Mouse (Mus musculus) C2C12 (cell line): ENCODE results near the gene Ripor2. TPM values are rescaled to one million over a fixed set of nuclear protein-coding genes. Genes with fewer than 3 reads are reported as not detected.

Experiments
- H3K27me3 ChIP-seq: one replicate; pipeline ENCODE4 v1.6.1; 2011; ENCODE audit not compliant: control insufficient read depth, insufficient read depth, insufficient read length
- H3K36me3 ChIP-seq: one replicate; pipeline ENCODE4 v1.6.1; 2011; ENCODE audit not compliant: control insufficient read depth, insufficient read depth
- H3K4me3 ChIP-seq: one replicate; pipeline ENCODE4 v1.5.1; 2011; ENCODE audit warnings: mild to moderate bottlenecking, control low read depth; ENCODE audit not compliant: poor library complexity, insufficient read depth, severe bottlenecking
- H3K79me2 ChIP-seq: one replicate; pipeline ENCODE4 v1.6.1; 2011; ENCODE audit not compliant: control insufficient read depth, insufficient read depth
- H3K79me3 ChIP-seq: one replicate; pipeline ENCODE4 v1.6.1; 2011; ENCODE audit warnings: low read depth, control low read depth
- H3ac ChIP-seq: one replicate; pipeline ENCODE3; 2011; ENCODE audit warnings: low read depth; ENCODE audit not compliant: control insufficient read depth, insufficient read length
- CEBPB ChIP-seq: IDR thresholded peaks from one replicate; pipeline ENCODE4 v1.6.1; 2011; ENCODE audit warnings: low read depth, mild to moderate bottlenecking, control low read depth, moderate library complexity
- CTCF ChIP-seq: IDR thresholded peaks from one replicate; pipeline ENCODE4 v1.5.1; 2011; ENCODE audit not compliant: control insufficient read depth, insufficient read depth, insufficient read length
- FOSL1 ChIP-seq: IDR thresholded peaks from one replicate; pipeline ENCODE4 v1.8.0; 2011; ENCODE audit warnings: mild to moderate bottlenecking, low read length; ENCODE audit not compliant: poor library complexity, insufficient read depth, severe bottlenecking
- MAX ChIP-seq: IDR thresholded peaks from one replicate; pipeline ENCODE4 v1.6.1; 2011; ENCODE audit warnings: mild to moderate bottlenecking, control low read depth
- MYOD1 ChIP-seq: IDR thresholded peaks from one replicate; pipeline ENCODE4 v1.6.1; 2011; ENCODE audit warnings: low read depth; ENCODE audit not compliant: control insufficient read depth, insufficient read length
- MYOG ChIP-seq: IDR thresholded peaks from one replicate; pipeline ENCODE4 v1.6.1; 2011; ENCODE audit not compliant: control insufficient read depth, insufficient read length; ENCODE audit errors: extremely low read depth
- USF1 ChIP-seq: IDR thresholded peaks from one replicate; pipeline ENCODE4 v1.6.1; 2011; ENCODE audit warnings: low read depth, mild to moderate bottlenecking, control low read depth, moderate library complexity
- polyA plus RNA-seq: library from polyadenylated mRNA; unstranded; fragments of >200 nt; fragmentation: generic; extraction: Trizol; gene quantifications from one replicate; pipeline ENCODE4 v1.2.1, GENCODE M21; 2012; ENCODE audit warnings: missing spikeins

Gene Ripor2
- polyA plus RNA-seq, 1 experiment = 0.23 TPM

- Histone ChIP-seq H3K79me3 (no peaks in the 10 kb centered on the region), H3K79me2 (no peaks in the 10 kb centered on the region), H3K36me3 (no peaks in the 10 kb centered on the region), H3K4me3 (no peak overlapping the region), H3K27me3 (no peaks in the 10 kb centered on the region), H3ac (no peak overlapping the region)
- TF ChIP-seq MYOD1 = peak; percentile 69
- no peak for TF ChIP-seq USF1
Measured at GRCm38 (mm10) chr13:24576338-24577119, 5.5 kb upstream of the Ripor2 start.

GRCm38 (mm10) chr13:24578317-24578716 is 3.7 kb upstream of the Ripor2 start:
- no peaks in the 10 kb centered on the region for H3K36me3 ChIP-seq
- no peak overlapping the region for H3K4me3 ChIP-seq
- H3K79me2 ChIP-seq = no peaks in the 10 kb centered on the region
- H3K27me3 ChIP-seq = no peaks in the 10 kb centered on the region
- no peak for TF ChIP-seq MYOG
- TF ChIP-seq MAX = no peak
- TF ChIP-seq MYOD1 = no peak
- TF ChIP-seq USF1 = no peak
- no peak for TF ChIP-seq FOSL1
- no peak for TF ChIP-seq CTCF
- TF ChIP-seq CEBPB = no peak
- H3K79me3 ChIP-seq = no peaks in the 10 kb centered on the region
- H3ac ChIP-seq = no peak overlapping the region

GRCm38 (mm10) chr13:24580759-24581158 is 1.2 kb upstream of the Ripor2 start:
- no peak overlapping the region for H3K4me3 ChIP-seq
- TF ChIP-seq MYOD1 (no peak), USF1 (no peak), CTCF (no peak), MAX (no peak), CEBPB (no peak)

GRCm38 (mm10) chr13:24584403-24584802 is 2.4 kb downstream of the Ripor2 start:
- H3ac ChIP-seq = no peak overlapping the region
- no peaks in the 10 kb centered on the region for H3K27me3 ChIP-seq
- no peak for TF ChIP-seq USF1
- TF ChIP-seq CTCF = no peak
- TF ChIP-seq MYOG = no peak

More at GRCm38 (mm10) chr13:24580759-24581158, 1.2 kb upstream of the Ripor2 start:
- no peaks in the 10 kb centered on the region for H3K36me3 ChIP-seq
- H3K79me2 ChIP-seq = no peaks in the 10 kb centered on the region
- H3ac ChIP-seq = no peak overlapping the region
- H3K79me3 ChIP-seq = no peaks in the 10 kb centered on the region
- no peaks in the 10 kb centered on the region for H3K27me3 ChIP-seq

GRCm38 (mm10) chr13:24584841-24585240 is 2.9 kb downstream of the Ripor2 start:
- TF ChIP-seq USF1 (no peak), MAX (no peak), MYOG (no peak), CEBPB (no peak), FOSL1 (no peak), CTCF (no peak), MYOD1 (no peak)
- no peaks in the 10 kb centered on the region for H3K27me3 ChIP-seq
- H3K79me2 ChIP-seq = no peaks in the 10 kb centered on the region
- H3ac ChIP-seq = no peak overlapping the region
- no peak overlapping the region for H3K4me3 ChIP-seq
- no peaks in the 10 kb centered on the region for H3K36me3 ChIP-seq
- no peaks in the 10 kb centered on the region for H3K79me3 ChIP-seq

More at GRCm38 (mm10) chr13:24584403-24584802, 2.4 kb downstream of the Ripor2 start:
- Histone ChIP-seq H3K79me3 (no peaks in the 10 kb centered on the region), H3K79me2 (no peaks in the 10 kb centered on the region), H3K36me3 (no peaks in the 10 kb centered on the region), H3K4me3 (no peak overlapping the region)

- no peaks in the 10 kb centered on the region for H3K79me3 ChIP-seq
- no peak overlapping the region for H3ac ChIP-seq
- no peaks in the 10 kb centered on the region for H3K79me2 ChIP-seq
- no peak overlapping the region for H3K4me3 ChIP-seq
- TF ChIP-seq MAX (no peak), FOSL1 (no peak), CTCF (no peak), USF1 (no peak), MYOG (no peak), MYOD1 (no peak), CEBPB (no peak)
- no peaks in the 10 kb centered on the region for H3K36me3 ChIP-seq
- H3K27me3 ChIP-seq = no peaks in the 10 kb centered on the region
Measured at GRCm38 (mm10) chr13:24585369-24585768, 3.4 kb downstream of the Ripor2 start.
